Mouse (Mus musculus) limb, embryonic 14.5 days (tissue): Measurements from ENCODE around the gene Ccdc159. TPM values are rescaled to one million over a fixed set of nuclear protein-coding genes. Genes with fewer than 3 reads are reported as not detected.
A peak's percentile ranks its signal among the peaks of the same experiment; 100 is the strongest.

ENCODE experiments used
- ATAC-seq: fragments of 200-750 bp; cut with Nextera tagmentation; 2 replicates; pipeline ENCODE4 v1.8.0; 2017; ENCODE audit warnings: low read depth, moderate number of reproducible peaks, moderate TSS enrichment; ENCODE audit not compliant: low FRiP score
- DNase-seq: peaks from one replicate; pipeline ENCODE4 v3.0.0-alpha.2; 2015; ENCODE audit warnings: low spot score
- H3K27ac ChIP-seq: fragments of 300-500 bp; sonication (generic); replicated peaks from 2 replicates; pipeline ENCODE4 v1.5.1; 2014; ENCODE audit warnings: low read depth, mild to moderate bottlenecking, low read length, moderate library complexity, mixed read lengths
- H3K27me3 ChIP-seq: fragments of 300-500 bp; sonication (generic); 2 replicates; pipeline ENCODE4 v1.6.1; 2014; ENCODE audit warnings: low read length, mixed read lengths; ENCODE audit not compliant: control insufficient read depth, insufficient read depth
- H3K36me3 ChIP-seq: fragments of 300-500 bp; sonication (generic); 2 replicates; pipeline ENCODE4 v1.6.1; 2014; ENCODE audit warnings: mild to moderate bottlenecking, low read length, moderate library complexity, mixed read lengths; ENCODE audit not compliant: control insufficient read depth, insufficient read depth
- H3K4me1 ChIP-seq: fragments of 300-500 bp; sonication (generic); 2 replicates; pipeline ENCODE4 v1.6.1; 2014; ENCODE audit warnings: antibody characterized with exemption, low read length, mixed read lengths; ENCODE audit not compliant: control insufficient read depth, insufficient read depth
- H3K4me2 ChIP-seq: fragments of 300-500 bp; sonication (generic); replicated peaks from 2 replicates; pipeline ENCODE4 v1.6.1; 2014; ENCODE audit warnings: low read depth, mild to moderate bottlenecking, low read length, moderate library complexity; ENCODE audit not compliant: severe bottlenecking
- H3K4me3 ChIP-seq: fragments of 300-500 bp; sonication (generic); replicated peaks from 2 replicates; pipeline ENCODE4 v1.5.1; 2014; ENCODE audit warnings: low read length
- H3K9ac ChIP-seq: fragments of 300-500 bp; sonication (generic); 2 replicates; pipeline ENCODE4 v1.6.1; 2014; ENCODE audit warnings: mild to moderate bottlenecking, low read depth, low read length, moderate library complexity; ENCODE audit not compliant: severe bottlenecking
- H3K9me3 ChIP-seq: fragments of 300-500 bp; sonication (generic); 2 replicates; pipeline ENCODE4 v1.6.1; 2016; ENCODE audit warnings: low read length; ENCODE audit not compliant: control insufficient read depth
- POLR2A ChIP-seq: fragments of 200-500 bp; IDR thresholded peaks from 2 replicates; pipeline ENCODE4 v1.8.0; 2012; ENCODE audit warnings: inconsistent platforms, mild to moderate bottlenecking, moderate library complexity, borderline replicate concordance; ENCODE audit not compliant: insufficient read depth, insufficient read length; ENCODE audit errors: extremely low read depth
- WGBS: fragments of 180-500 bp; shearing (Covaris S2); extraction: QIAGEN DNeasy Blood & Tissue Kit; methylation state at CpG from one replicate; pipeline ENCODE4 v1.1.7; 2014; 5-methylcytosine and 5-hydroxymethylcytosine counted together
- polyA plus RNA-seq, 2 experiments: library from polyadenylated mRNA; depleted of rRNA in 1 of 2; stranded (reverse) in 1 of 2; unstranded in 1 of 2; fragments of >200 nt; fragmentation: Nextera tagmentation in 1 of 2; extraction: Ambion mirVana in 1 of 2; gene quantifications; 2 replicates each; pipeline versions ENCODE4 v1.2.1 to v1.2.3; 2012 to 2014

Gene Ccdc159
- 9.6 and 10.8 TPM in 2 replicates for polyA plus RNA-seq (2012; rRNA removed)
- 2.8 and 3.3 TPM in 2 replicates for polyA plus RNA-seq (2014; fragmentation: Nextera tagmentation; extraction: Ambion mirVana)

- Histone ChIP-seq H3K9ac (peak within 1 kb of the TSS; percentile 70), H3K9me3 (no peaks in the 10 kb centered on the region), H3K4me3 (peak within 1 kb of the TSS; percentile 48), H3K36me3 (peaks cover 6% of the 10 kb centered on the region; the same call in 1 of the 2 replicates), H3K4me1 (peaks cover 7% of the 10 kb centered on the region; the same call in 1 of the 2 replicates), H3K4me2 (peak within 1 kb of the TSS; percentile 60), H3K27ac (peak within 1 kb of the TSS; percentile 15; the same call in 1 of the 2 replicates), H3K27me3 (no peaks in the 10 kb centered on the region)
- ATAC-seq (peak; percentile 98), DNase-seq (peak; percentile 96)
- WGBS, result 3% methylated on average over 28 of the region's 28 CpGs
- TF ChIP-seq POLR2A, result peak; percentile 49; the same call in 1 of the 2 replicates
These were observed at the start of gene Ccdc159, which contains the start of gene Tmem205 for GRCm38 (mm10) chr9:21927208-21927753. Gene Ccdc159, plus strand, starts transcription at chr9:21927471. Gene Tmem205, minus strand, starts transcription at chr9:21927556.

DNA sequence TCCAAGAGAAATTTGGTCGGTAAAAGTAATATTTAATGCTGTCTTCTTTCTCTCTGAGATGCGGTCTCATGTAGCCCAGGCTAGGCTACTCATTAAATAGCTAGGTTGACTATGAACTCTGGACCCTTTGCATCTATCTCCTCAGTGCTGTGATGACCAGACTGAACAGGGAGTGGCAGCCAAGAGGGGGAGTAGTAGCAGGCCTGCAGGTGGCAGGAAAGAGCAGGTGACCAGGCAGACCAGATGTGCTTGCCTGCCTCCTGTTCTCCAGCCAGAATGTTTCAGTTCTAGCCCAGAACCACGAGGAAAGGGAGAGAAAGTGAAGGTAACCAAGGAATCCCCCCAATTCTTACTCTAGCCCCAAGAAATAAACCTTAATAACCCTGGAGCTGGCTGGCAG is 38.0 kb upstream of the Ccdc159 start:
- H3K4me1 ChIP-seq, result no peaks in the 10 kb centered on the region
- no peaks in the 10 kb centered on the region for H3K36me3 ChIP-seq
- no peaks in the 10 kb centered on the region for H3K9me3 ChIP-seq
- ATAC-seq, result no peak
- no peak for DNase-seq
- TF ChIP-seq POLR2A, result no peak
- no peak overlapping the region for H3K9ac ChIP-seq
- no peak overlapping the region for H3K4me3 ChIP-seq
- H3K27ac ChIP-seq, result no peak overlapping the region
- no peaks in the 10 kb centered on the region for H3K27me3 ChIP-seq
- WGBS, result 59% methylated on average over 3 of the region's 3 CpGs
- no peak overlapping the region for H3K4me2 ChIP-seq

- H3K9ac ChIP-seq, result no peak overlapping the region
- no peak for TF ChIP-seq POLR2A
These were observed 25.9 kb upstream of the Ccdc159 start for GRCm38 (mm10) chr9:21901223-21901820.

DNA sequence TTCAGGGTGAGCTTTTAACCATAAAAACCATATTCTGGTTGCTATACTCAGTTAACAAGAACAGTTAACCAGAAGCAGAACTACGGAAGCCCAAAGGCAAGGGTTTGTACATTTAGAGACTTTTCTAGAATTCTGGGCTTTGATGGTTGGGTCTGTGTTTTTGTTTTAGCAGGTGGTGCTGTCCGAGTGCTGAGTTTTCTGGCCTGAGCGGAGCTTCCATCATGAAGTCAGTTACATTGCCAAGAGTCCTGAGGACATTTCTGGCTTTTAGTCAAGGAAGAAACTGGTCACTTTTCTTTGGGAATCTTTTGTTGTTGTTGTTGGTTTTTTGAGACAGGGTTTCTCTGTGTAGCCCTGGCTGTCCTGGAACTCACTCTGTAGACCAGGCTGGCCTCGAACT is 23.2 kb upstream of the Ccdc159 start:
- Histone ChIP-seq H3K27me3 (no peaks in the 10 kb centered on the region), H3K4me1 (no peaks in the 10 kb centered on the region), H3K4me3 (no peak overlapping the region), H3K9me3 (no peaks in the 10 kb centered on the region), H3K36me3 (no peaks in the 10 kb centered on the region), H3K27ac (no peak overlapping the region), H3K9ac (no peak overlapping the region), H3K4me2 (no peak overlapping the region)
- TF ChIP-seq POLR2A, result no peak
- 74% methylated on average over 4 of the region's 4 CpGs for WGBS
- no peak for ATAC-seq
- no peak for DNase-seq

More at GRCm38 (mm10) chr9:21901223-21901820, 25.9 kb upstream of the Ccdc159 start:
- Histone ChIP-seq H3K27me3 (no peaks in the 10 kb centered on the region), H3K4me1 (no peaks in the 10 kb centered on the region), H3K4me3 (peak overlapping the region; percentile 38), H3K4me2 (peak overlapping the region; percentile 48), H3K9me3 (no peaks in the 10 kb centered on the region), H3K36me3 (no peaks in the 10 kb centered on the region), H3K27ac (no peak overlapping the region)
- ATAC-seq, result peak; percentile 91
- DNase-seq, result peak; percentile 90
- 20% methylated on average over 10 of the region's 10 CpGs for WGBS

GRCm38 (mm10) chr9:21908216-21908615 is 19.1 kb upstream of the Ccdc159 start:
- Histone ChIP-seq H3K9ac (no peak overlapping the region), H3K27me3 (no peaks in the 10 kb centered on the region), H3K9me3 (no peaks in the 10 kb centered on the region), H3K4me3 (no peak overlapping the region), H3K27ac (no peak overlapping the region), H3K4me1 (no peaks in the 10 kb centered on the region), H3K4me2 (no peak overlapping the region), H3K36me3 (no peaks in the 10 kb centered on the region)
- WGBS, result 74% methylated on average over 11 of the region's 11 CpGs
- DNase-seq, result no peak
- ATAC-seq, result no peak
- TF ChIP-seq POLR2A, result no peak
